Mouse (Mus musculus) v-Abl transformed pro-B cells (cell line): ENCODE results near the gene Ywhab.

Experiments used
- in situ Hi-C, 2 experiments: fragments of 400-800 bp; cut with MboI; formaldehyde crosslinking; loops; one replicate each; pipeline ENCODE4 v1.15.1; 2025; ENCODE audit not compliant: unreplicated experiment in 2 of 2

The Ywhab gene

DNA sequence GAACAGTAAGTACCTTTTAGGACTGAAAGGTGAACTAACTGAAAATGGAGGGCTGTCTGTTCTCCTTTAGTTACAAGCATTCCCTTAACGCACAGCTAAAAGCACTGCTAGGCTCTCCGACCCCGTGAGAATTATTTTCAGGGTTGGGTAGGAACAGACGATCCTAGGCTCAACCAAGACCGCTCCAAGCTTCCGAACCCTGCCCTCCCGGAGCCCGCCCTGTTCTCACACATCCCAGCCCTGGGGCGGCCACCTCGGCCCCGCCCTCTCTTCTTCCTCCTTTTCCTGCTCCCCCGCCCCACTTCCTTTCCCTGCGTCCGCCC is at the start of gene Ywhab:
Ywhab (plus strand) TSS at position 307 of the 323 bp plus-strand sequence.
- in situ Hi-C loops = no loop called here

DNA sequence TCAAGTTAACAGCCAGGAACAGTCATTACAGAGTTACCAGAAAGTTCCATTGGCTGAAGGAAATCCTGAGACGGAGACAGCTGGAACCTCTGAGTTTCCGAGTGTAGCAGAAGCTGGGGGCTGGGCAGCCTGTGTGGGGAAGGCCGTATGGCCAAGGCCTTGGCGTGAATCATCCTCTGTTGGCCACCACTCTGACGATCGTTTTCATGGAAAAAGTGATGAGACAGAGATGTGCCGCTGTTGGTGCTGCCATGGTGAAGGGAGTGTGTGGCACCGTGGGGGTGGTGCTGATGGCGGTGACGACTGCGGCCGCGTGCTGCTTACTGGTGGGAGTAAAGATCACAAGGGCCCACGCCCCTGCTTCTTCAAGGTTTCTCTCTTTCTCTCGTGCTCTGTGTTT is 48.5 kb upstream of the Ywhab start:
- in situ Hi-C loops = loop anchor here (5.0 to 10.0 kb wide), 2 partner anchors 89 to 401 kb away; no protein-coding TSS in a partner anchor

DNA sequence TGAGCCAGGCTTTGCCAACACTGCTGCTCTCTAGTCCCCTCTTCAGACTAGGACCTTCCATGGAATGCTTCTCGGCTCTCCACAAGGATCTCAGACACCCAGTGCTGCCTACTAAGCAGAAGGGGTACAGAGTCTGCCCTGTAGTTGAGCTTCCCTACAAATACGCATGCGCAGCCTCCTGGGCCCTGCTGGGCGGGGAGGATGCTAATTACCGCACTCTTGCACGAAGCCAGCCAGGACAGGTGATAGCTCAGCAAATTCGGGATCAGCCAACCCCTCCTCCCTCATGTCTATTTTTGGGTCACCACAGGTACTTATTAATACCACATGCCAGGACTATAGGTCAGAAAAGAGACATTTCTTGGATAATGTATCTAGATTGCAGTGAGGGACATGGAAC is 46.8 kb upstream of the Ywhab start:
- in situ Hi-C loops = loop anchor here (5.0 to 10.0 kb wide), 2 partner anchors 91 to 403 kb away; no protein-coding TSS in a partner anchor

DNA sequence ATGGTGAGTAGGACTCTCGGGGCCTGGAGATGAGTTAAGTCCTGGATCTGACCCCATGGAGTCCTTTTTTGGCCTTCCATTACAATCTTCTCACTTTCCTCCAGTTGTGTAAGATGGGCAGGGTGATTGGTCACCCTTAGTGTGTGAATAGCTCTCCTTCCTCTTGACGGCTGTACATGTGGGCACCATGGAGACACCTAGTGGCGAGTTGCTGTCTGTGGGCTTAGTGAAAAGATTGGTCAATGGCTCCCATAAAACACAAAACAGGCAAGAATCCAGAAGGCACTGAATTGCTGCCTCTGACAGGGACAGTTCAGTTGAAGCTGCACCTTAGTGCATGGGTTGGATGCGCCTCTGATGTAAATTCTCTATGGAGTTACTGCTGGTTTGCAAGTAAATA is 43.0 kb upstream of the Ywhab start:
- in situ Hi-C loops = loop anchor here (5.0 to 25.0 kb wide), 2 partner anchors 99 to 414 kb away; partner anchors contain the start of gene Kcnk15 (in 1 of the 2)

DNA sequence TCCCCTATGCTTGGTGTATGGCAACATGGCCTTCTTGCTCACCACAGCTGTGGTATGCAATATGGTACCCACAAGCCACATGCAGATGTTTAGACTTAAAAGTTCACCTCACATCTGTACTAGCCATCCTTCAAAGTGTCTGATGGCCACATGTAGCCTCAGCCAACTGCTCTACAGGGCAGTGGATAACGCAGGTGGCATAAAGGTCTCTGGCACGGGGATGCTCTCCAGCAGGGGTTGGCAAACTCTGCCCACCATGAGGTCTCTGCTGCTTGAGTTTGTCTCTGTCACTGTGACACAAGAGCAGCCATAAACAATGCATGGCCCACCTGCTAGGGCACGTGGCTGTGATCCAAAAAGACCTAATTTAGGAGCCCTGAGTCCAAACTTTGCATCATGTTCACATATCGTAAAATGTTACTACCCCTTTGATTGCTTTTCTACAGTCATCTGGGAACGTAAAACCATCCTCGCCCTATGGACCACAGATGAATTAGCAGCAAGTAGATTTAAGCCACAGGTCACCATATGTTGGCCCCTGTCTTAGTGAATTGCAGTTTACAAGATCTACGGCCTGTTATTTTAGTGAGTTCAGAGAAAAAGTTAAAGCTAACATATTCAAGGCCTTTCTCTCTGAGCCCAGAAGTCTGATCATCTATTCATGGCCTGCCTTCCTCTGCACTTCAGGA is 41.0 kb upstream of the Ywhab start:
- in situ Hi-C loops = loop anchor here (5.0 to 25.0 kb wide), 2 partner anchors 101 to 416 kb away; partner anchors contain the start of gene Kcnk15 (in 1 of the 2)

DNA sequence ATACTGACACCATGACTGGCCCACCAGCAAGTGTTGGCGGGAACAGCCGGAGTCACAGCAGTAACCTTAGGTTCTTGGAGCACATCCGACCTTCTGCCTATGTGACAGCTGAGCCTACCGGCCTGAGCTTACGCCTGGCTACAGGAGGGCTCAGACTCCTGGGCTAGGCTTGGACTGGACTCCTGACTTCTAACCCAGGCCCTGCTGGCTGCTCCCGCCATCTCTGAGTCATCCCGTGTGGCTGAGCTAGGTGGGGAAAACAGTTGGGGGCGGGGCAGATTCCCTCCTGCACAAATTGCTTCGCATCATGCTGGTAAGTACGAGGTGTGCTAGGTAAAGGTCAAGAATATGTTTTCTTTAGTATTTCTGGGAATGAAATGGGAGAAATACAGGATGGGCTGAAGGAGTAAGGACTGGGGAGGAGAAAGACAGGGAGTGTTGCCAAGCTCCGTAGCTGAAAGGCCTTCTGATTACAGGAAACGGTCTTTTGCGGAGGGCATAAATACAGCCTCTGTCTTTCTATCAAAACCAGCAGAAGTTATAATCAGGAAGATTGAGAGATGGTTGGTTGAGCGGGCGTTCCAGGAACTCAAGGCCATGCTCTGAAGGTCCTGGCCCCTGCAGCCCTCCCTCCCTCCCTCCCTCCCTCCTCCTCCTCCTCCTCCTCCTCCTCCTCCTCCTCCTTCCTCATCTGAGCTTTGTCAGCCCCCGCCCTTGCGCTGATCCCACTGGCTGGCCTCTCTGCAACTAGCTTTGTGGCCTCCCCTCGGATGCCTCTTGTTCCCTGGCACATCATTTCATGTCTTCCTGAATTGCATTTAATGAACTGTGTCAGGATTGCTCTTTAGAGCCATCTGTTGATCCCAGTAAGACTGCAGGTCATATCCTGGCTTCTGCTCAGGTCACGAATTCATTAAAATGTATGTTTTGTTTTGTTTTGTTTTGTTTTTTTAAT is 29.9 kb upstream of the Ywhab start:
- in situ Hi-C loops = loop anchor here in 1 of 2 experiments (25.0 kb wide), 1 partner anchor 428 kb away; no protein-coding TSS in a partner anchor

DNA sequence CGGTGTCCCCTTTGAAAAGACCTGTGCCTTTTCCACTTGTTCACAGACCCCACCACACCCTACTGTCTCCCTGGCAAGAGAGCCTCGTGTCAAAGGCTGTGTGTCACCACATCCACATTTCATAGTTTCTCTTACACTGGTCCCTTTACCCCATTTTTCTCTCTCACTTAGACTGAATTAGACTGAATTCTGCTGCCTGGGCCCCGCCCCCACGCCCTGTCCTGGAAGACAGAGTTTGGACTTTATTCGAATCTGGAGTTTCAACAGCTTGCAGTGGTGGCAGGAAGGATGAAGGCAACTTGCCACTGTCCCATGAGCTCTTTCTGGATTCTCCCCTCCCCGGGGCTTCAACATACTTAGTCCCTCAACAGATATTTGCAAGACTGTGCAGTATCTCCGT is 29.1 kb upstream of the Ywhab start:
- in situ Hi-C loops = loop anchor here in 1 of 2 experiments (25.0 kb wide), 1 partner anchor 428 kb away; no protein-coding TSS in a partner anchor

DNA sequence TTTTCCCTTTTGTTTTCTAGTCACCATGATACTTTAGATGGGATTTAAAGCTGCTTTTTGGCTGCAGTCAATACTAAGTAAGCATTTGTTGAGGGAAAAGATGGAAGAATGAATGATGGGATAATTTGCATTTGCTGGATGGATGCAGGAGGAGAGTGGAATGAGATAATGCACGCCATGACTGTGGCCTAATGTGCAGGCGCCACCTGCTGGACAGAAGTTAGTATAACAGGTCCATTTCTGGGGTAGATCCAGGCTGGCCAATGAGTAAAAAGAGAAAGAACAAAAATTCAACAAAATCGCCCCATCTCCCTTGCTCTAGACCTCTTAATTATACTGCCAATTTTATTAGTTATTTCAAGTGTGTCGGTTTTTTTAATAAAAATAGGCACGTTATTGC is 26.2 kb upstream of the Ywhab start:
- in situ Hi-C loops = loop anchor here in 1 of 2 experiments (25.0 kb wide), 1 partner anchor 431 kb away; no protein-coding TSS in a partner anchor

DNA sequence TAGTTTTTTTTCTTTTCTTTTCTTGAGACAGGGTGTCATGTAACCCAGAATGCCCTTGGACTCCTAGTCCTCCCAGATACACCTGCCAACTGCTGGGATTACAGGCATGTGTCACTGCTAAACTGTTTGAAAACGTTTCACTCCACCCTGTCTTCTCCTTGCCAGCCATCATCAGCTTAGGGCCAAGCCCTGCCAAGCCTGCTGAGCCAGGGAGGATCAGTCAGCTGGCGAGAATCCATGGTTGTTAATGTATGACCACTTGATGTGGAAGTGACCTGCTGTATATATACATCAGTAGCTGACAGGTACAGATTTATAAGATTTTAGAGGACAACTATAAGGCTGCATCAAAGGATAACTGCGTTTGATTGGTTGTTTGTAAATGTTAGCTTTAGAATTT is 24.4 kb upstream of the Ywhab start:
- in situ Hi-C loops = loop anchor here in 1 of 2 experiments (25.0 kb wide), 1 partner anchor 433 kb away; no protein-coding TSS in a partner anchor

DNA sequence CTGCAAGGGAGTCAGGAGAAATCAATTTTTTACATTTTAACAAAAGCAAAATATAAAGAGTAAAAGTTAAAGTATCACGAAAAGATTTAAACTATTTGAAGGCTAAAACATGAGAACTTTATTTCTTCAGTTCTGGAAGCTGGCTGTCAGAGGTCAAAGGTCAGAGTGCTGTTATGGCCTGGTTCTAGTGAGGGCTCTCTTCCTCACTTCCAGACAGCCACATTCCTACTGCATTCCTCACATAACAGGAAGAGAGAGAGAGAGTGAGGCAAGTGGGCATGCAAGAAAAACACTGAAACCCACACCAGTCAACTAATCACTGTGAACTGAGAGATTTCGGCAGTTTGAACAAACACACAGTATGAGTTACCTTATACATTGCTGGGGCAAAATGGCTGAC is 20.7 kb upstream of the Ywhab start:
- in situ Hi-C loops = loop anchor here in 1 of 2 experiments (25.0 kb wide), 1 partner anchor 437 kb away; no protein-coding TSS in a partner anchor

DNA sequence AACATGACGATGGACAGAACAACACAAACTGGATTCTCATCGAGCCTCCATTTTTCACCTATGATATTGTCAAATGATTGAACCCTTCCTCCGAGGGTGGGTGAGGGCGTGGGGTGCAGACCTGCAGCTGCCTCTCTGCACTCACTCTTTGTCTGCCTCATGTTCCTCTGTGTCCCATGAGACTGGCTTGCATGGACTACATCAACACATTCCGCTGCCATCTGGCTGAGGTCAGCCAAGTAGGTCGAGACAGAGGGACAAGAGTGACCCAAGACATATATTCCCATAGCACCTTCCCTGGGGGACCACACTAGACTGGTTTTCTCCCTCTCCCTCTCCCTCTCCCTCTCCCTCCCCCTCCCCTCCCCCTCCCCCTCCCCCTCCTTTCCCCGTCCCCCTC is 18.3 kb upstream of the Ywhab start:
- in situ Hi-C loops = no loop called here

DNA sequence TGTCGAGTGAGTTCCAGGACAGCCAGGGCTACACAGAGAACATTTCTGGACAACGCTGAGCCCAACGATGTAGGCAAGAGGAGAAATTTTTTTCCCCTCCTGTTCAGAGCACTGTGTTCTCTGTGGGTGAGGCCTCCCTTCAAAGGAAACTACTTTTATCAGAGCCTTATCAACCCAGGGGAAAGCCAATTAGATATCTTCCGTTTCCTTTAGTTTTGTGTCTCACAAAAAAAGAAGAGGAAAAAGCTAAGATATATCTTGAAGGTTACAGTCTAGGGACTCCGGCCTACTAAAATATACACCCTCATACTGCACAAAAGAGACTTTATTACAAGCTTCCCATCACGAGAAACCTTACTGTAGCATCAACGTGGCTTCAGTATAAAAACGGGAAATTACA is 7.5 kb upstream of the Ywhab start:
- in situ Hi-C loops = no loop called here

DNA sequence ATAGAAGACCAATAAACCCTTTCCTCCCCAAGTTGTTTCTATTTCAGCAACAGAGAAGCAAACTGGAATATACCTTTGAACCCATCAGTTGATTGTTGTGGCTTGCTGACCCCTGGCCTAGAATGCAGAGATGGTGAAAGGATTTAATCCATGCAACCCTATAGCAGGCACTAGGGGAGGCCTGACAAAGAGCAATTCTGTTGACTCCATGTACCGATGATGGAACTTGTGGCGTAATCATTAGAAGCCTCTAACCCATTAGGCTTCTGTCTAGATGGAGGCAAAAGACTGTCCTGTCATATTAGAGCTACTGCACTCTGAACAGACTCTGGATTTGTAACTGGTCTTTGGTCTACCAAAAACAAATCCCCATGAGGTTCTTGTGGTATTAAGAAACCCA is 1.9 kb upstream of the Ywhab start:
- in situ Hi-C loops = no loop called here

DNA sequence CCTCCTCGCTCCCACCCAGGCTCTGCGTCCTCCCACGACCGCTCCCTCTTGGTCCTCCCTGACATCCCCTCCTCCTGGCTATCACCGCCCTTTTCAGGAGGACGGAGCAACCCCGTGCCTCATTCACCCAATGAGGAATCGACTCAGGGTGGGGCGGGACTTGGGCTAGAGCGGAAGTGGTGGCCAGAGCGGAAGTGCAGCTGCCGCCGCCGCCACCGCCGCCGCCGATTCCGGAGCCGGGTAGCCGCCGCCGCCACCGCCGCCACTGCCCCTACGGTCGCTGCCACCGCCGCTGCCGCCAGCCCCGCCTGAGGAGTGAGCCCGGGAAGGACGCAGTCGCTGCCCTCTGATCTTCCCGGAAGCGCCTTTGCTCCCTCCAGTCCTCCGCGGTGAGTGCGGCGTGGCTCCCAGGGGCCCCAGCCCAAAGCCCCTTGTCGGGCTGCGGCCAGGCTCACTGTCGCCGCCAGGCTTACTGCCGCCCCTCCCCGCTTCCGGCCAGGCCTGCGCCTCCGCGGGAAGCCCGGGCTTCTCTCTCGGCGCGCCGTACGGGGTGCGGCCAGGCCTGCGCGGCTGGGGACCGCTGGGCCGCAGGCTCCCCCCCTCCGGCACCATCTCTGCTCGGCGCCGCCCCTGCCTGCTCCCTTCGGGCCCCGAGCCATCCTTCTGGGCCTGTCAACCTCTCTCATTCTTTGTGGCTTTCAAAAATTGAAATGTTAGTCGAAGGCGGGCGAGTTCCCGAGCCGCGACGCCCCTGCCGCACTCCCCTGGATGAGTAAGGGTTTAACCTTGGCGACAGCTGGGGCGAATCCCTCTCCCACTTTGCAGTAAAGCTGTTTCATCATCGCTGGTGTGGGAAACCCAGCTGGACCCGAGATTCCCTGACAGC is 460 bp downstream of the Ywhab start:
- in situ Hi-C loops = no loop called here

DNA sequence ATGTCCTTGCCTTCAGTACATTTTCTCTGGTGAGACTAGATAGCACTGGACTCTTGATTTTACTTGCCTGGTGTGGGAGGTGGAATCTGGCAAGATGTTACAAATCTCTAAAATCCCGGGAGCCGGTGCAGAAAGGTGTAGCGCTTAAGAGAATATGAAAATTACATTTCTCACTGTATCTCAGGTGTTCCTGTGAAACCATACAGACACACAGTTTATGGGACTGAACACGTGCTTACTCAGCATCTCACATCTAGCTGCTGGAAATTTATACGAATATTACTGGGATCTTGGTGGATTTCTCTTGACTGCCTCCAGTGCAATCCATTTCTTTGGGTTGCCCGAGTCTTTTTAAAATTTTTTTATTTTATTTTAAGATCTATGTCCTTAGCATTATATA is 1.5 kb downstream of the Ywhab start:
- in situ Hi-C loops = no loop called here

DNA sequence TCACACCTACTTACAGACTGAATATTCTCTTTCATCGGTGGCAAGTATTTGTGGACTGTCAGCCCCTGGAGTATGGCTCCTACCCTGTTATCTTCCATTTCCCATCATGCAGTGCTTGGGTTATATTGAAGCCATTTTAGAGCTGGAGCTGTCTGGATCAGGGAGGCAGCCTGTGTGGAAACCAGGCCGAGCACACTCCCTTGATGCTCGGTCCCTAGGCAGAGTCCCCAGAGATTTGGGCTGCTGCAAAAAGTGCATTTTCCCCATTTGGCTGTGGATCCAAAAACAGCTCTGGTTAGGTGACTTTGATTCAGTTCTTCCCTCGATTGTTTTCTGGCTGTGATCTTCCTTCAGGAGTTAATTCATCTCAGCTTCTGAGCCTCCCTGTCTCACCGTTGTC is 2.1 kb downstream of the Ywhab start:
- in situ Hi-C loops = no loop called here

DNA sequence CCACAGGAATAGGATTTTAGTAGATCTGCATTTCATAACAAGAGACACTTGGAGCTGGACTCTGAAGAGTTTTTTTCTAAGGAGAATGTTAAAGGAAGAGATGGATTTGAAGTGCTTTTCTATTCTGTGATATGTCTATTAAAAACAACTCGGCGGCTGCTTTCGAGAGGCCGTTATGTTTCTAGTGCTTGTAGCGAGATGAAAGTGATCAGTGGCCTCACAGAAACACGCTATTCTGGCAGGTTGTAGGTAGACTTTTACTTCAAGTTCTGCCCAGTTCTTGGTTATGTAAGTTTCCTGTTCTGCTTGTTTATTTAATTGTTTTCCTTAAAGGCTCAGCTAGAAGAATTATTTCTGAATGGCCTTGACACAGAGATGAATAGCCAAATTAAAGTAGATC is 4.2 kb downstream of the Ywhab start:
- in situ Hi-C loops = no loop called here

DNA sequence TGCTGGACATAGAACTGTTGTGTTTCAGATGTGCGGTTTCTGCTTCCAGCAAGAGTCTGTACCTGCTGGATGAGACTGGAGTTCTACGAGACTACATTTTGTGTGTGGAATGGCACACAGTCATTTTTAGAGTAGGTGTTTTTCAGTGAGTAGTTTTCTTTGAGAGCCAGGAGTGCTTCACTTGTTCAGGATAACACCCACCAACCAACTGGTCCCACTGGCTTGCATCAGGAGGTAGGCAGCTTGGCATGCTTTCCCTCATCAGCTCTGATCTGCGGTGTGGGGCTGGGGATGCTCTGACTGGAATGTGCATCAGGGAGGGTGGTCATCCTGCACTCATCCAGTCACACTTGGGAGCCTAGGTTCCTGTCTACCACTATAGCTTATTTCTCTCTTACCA is 7.9 kb downstream of the Ywhab start:
- in situ Hi-C loops = no loop called here

DNA sequence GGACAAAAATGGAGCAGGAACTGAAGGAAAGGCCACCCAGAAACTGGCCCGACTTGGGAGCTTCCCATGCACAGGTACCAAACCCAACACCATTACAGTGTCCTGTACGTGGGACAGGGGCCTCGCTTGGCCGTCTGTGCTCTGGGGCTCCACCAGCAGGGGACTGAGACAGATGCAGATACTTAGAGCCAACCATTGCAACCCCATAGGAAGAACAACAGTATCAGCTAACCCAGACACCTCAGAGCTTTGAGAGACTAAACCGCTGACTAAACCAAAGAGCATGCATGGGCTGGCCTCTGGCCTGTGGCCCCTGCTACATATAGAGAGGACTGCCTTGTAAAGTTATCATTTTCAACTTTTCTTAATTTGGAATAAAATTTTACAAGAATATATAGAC is 9.7 kb downstream of the Ywhab start:
- in situ Hi-C loops = no loop called here

DNA sequence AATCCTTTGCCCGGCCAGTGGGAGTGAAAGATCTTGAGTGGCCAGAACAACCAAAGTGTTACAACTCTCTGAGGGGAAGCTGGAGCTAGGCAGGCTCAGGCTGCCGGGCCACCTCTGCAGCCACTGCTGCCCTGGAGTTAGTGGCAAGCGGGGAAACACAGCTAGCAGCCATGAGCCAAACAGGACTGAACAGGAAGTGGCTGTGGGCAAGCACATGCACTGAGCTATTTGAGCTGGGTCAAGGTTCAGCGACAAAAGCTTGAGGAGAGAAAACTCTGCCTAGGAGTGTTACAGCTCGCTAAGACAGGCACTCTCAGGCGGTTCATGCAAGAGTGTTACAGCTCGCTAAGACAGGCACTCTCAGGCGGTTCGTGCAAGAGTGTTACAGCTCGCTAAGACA is 12.2 kb downstream of the Ywhab start:
- in situ Hi-C loops = no loop called here
